Mouse (Mus musculus) forebrain, embryonic 16.5 days (tissue): ENCODE measurements around the gene Arih2. TPM values are rescaled to one million over a fixed set of nuclear protein-coding genes. Genes with fewer than 3 reads are reported as not detected.

ENCODE experiments used
- microRNA counts: library from miRNA; unstranded; fragments of <30 nt; microRNA quantifications from one replicate; lab custom pipeline; 2016
- microRNA-seq: library from miRNA; unstranded; fragments of <30 nt; microRNA quantifications from one replicate; pipeline ENCODE4, GENCODE M21; 2017
- polyA plus RNA-seq: library from polyadenylated mRNA; unstranded; fragments of >200 nt; fragmentation: Nextera tagmentation; extraction: Ambion mirVana; gene quantifications from 2 replicates; pipeline ENCODE4 v1.2.1, GENCODE M21; 2015

The Arih2 gene
- polyA plus RNA-seq, 1 experiment from 2014 or later, result 61.8 TPM

MicroRNA genes within 50 kb of the gene (microRNA counts, 519-probe panel; counts per million panel counts)
- microRNA mmu-miR-191 (lab: Ali Mortazavi, UCI) (2,781 counts per million, percentile 71 among the panel's probes with 10 or more counts), microRNA mmu-miR-425 (lab: Ali Mortazavi, UCI) (2,618 counts per million, percentile 66 among the panel's probes with 10 or more counts)

Small RNAs within 50 kb of the gene (microRNA-seq; reads per million reads assigned to microRNA genes)
- gene Gm24083, result not detected
- not detected for gene Gm26298
- gene Mir191, result not detected
- gene Mir425, result 1,346 reads per million, percentile 81 among the genes with 10 or more reads in this experiment

Other genes with a start within 250 kb of the Arih2 start
- 0.96 and 0.99 TPM in 2 replicates for gene Ccdc36, start 220.9 kb downstream of the Arih2 start, polyA plus RNA-seq
- not detected in 2 replicates for gene BC048562, start 212.9 kb downstream of the Arih2 start, polyA plus RNA-seq
- 61.4 and 68.7 TPM in 2 replicates for gene Ccdc71, start 188.9 kb downstream of the Arih2 start, polyA plus RNA-seq
- gene Klhdc8b, start 187.8 kb downstream of the Arih2 start, polyA plus RNA-seq, result 42.6 and 55.6 TPM in 2 replicates
- gene Lamb2, start 169.7 kb downstream of the Arih2 start, polyA plus RNA-seq, result 17.6 and 23.4 TPM in 2 replicates
- 85.9 and 91.5 TPM in 2 replicates for gene Usp19, start 158.8 kb downstream of the Arih2 start, polyA plus RNA-seq
- 69.1 and 71.5 TPM in 2 replicates for gene Qars, start 141.7 kb downstream of the Arih2 start, polyA plus RNA-seq
- gene Qrich1, start 132.6 kb downstream of the Arih2 start, polyA plus RNA-seq, result 152 and 164 TPM in 2 replicates
- 118 and 128 TPM in 2 replicates for gene Impdh2, start 89.1 kb downstream of the Arih2 start, polyA plus RNA-seq
- gene Ndufaf3, start 82.0 kb downstream of the Arih2 start, polyA plus RNA-seq, result 68.9 and 77.4 TPM in 2 replicates
- gene Dalrd3, start 79.5 kb downstream of the Arih2 start, polyA plus RNA-seq, result 258 and 296 TPM in 2 replicates
- 209 and 267 TPM in 2 replicates for gene Wdr6, start 70.6 kb downstream of the Arih2 start, polyA plus RNA-seq
- 21.9 and 23.6 TPM in 2 replicates for gene P4htm, start 51.7 kb downstream of the Arih2 start, polyA plus RNA-seq
- 46.3 and 47.8 TPM in 2 replicates for gene Slc25a20, start 12.7 kb upstream of the Arih2 start, polyA plus RNA-seq
- 37.6 and 41.3 TPM in 2 replicates for gene Prkar2a, start 39.9 kb upstream of the Arih2 start, polyA plus RNA-seq
- 183 and 224 TPM in 2 replicates for gene Ip6k2, start 134.4 kb upstream of the Arih2 start, polyA plus RNA-seq
- gene Nckipsd, start 159.0 kb upstream of the Arih2 start, polyA plus RNA-seq, result 20.5 and 35.1 TPM in 2 replicates
- gene Celsr3, start 176.9 kb upstream of the Arih2 start, polyA plus RNA-seq, result 18.9 and 22.3 TPM in 2 replicates
- gene Slc26a6, start 203.9 kb upstream of the Arih2 start, polyA plus RNA-seq, result 11.5 and 13.8 TPM in 2 replicates